Mouse (Mus musculus) cerebellum, adult 18-20 months (tissue): ENCODE results near the gene Tnfsf10.

Source experiments
- DNase-seq, 2 experiments: peaks; one replicate each; pipeline ENCODE4 v3.0.0; 2021

Tnfsf10 gene

GRCm38 (mm10) chr3:27310973-27311372 lies 5.9 kb upstream of the Tnfsf10 start:
- no peak for DNase-seq

- DNase-seq: no peak
Observed at GRCm38 (mm10) chr3:27311475-27311874, 5.4 kb upstream of the Tnfsf10 start.

- no peak for DNase-seq
Observed at GRCm38 (mm10) chr3:27314506-27315164, 2.2 kb upstream of the Tnfsf10 start.

DNA sequence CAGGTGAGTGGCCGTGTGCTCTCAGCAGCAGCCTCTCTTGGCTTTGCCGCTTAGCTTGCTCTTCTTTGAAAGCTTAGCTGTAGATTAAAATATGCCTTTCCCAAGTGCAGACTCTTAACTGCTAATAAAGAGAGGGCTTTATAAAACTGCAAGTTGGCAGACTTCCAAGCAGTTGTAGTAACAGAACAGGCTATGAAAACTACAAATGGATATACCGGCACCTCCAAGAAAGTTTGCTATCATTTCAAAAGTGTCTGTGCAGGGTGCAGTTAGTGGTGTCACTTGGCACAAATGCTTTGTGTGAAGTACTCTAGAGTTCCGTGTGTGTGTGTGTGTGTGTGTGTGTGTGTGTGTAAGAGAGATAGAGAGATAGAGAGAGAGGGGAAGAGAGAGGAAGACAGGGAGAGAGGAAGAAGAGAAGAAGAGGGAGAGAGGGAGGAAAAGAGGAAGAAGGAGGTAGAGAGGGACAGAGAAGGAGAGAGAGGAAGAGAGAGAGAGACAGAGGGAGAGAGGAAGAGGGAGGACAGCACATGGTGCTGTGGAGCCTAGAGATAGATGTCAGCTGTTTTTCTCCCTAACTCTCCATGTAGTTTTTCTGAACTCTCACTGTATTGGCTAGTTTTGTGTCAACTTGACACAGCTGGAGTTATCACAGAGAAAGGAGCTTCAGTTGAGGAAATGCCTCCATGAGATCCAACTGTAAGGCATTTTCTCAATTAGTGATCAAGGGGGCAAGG lies 628 bp downstream of the Tnfsf10 start:
- no peak for DNase-seq

DNA sequence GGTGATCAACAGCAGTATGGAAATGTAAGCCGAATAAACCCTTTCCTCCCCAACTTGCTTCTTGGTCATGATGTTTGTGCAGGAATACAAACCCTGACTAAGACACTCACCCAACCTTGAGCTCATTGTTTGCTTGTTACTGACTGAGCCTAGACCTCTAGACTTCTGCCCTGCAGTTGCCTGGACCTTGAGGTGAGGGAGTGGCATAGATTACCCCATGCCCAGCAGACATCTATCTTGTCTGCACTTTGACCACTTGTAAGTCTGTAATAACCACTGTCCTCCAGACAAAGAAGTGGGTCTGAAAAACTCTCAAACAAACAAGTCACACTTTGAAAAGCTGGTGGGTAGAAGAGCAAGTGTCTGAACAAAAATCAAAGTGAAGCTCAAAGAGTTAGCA lies 2.8 kb downstream of the Tnfsf10 start:
- no peak for DNase-seq

- no peak for DNase-seq
Observed at GRCm38 (mm10) chr3:27320613-27321495, 4.0 kb downstream of the Tnfsf10 start.

DNA sequence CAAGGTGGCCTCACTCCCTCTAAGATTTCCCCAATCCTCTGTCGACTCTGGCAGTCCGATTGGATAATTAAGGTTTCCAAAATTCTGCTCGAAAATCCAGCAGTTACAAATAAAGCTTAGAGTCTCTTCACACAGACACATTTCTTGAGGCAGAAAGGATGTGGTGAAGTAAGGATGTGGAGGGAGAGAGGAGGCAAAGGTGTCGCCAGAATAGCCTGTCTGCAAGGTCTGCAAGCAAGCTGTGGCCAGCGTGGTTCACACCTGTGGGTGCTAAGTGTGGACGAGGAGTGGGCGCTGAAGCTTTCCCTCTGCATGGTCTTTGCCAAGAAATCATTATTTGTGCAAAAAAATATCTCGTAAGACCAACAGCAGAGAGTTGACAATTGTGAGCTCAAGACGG lies 5.8 kb downstream of the Tnfsf10 start:
- no peak for DNase-seq

DNA sequence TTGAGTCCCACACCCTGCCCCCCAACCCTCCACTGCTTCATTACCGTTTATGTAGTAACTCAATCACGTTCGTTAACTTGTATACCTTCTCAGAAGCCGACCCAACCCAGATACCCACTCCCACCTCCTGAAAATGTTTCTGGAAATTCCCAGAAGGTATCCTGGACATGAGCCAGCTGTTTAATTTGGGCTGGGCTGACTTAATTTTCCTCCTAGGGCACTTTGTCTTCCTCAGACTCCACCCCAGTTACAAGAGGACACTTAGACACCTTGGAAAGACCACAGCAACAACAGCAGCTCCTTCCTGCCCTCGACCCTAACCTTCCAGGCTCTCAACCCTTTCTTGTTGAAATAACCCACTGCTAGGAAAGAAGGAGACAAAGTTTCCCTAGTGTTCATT lies 6.7 kb downstream of the Tnfsf10 start:
- DNase-seq: no peak

- DNase-seq: no peak
Observed at GRCm38 (mm10) chr3:27326633-27327191, 9.9 kb downstream of the Tnfsf10 start.

DNA sequence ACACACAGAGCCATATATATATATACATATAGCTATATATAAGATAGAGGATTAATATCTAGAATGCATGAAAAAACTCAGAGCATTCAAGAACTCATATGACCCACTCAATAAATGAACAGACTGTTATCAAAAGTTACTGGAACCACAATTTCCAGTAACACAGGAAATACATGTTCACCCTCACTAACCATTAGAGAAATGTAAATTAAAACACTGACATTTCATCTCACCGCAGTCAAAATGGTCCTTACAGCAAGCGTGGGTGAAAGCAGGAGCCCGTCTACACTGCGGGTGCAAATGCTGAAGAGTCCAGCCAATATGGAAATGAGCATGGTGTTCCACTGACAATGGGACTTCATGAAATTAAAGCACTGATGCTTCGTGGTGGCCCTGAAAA lies 13.9 kb downstream of the Tnfsf10 start:
- no peak for DNase-seq

GRCm38 (mm10) chr3:27338437-27338836 lies 21.6 kb downstream of the Tnfsf10 start:
- peak; percentile 7 for DNase-seq

DNA sequence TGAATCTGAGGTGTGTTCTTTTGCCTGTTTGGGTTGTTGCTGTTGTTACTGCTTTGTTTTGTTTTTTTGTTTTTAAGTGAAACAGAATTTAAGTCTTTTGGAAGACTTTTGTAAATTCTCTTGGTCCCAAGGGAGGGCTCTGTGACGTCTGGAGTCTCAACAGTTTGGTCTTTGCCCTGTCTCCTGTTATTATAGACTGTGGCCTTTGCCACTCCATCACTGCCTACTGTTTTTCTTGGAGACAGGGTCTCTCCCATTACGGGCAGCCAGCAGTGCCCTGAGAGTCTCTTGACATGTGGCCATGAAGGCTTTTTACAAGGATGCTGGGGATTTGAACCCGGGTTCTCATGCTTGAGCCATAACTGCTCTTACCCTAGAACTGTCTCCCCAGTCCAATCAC lies 22.1 kb downstream of the Tnfsf10 start:
- DNase-seq: no peak

DNA sequence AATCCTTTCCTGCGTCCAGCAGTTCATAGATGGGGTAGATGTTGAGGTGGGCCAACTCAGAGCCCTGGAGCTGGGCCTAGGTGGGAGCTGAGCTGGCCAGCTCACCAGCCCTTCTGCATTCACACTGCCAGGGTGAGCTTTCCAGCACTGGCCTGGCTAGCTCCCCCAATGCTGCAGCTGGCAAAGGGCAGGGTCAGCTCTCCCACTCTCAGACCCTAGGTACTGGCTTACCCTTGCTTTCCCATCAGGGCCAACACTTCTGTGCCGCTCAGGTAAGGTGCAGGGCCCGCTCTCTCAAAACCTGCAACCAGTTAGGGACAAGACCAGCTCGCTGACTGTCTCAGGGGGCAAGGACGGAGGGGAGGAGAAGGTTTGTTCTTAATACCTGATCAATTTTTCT lies 23.9 kb downstream of the Tnfsf10 start:
- DNase-seq: no peak

GRCm38 (mm10) chr3:27342462-27342861 lies 25.6 kb downstream of the Tnfsf10 start:
- DNase-seq: no peak

DNA sequence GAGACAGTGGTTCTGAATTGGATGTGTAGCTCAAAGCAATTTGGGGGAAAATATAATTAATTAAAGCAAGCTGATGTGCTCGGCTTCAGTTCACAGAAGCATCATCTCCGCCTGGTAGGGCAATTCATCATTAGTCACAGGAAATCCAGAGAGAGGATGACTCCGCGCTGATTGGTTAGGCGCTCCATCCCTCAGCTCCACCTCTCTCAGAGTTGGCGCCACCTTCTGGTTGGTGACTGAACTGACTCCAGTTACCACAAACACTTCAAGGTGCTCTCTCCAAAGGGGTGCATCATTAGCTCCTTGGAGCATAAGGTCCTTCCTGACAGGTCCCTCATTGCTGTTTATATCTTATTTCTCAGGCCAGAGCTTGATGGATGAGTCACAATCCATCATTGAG lies 28.7 kb downstream of the Tnfsf10 start:
- DNase-seq: peak in 1 of 2 experiments; percentile 5

DNA sequence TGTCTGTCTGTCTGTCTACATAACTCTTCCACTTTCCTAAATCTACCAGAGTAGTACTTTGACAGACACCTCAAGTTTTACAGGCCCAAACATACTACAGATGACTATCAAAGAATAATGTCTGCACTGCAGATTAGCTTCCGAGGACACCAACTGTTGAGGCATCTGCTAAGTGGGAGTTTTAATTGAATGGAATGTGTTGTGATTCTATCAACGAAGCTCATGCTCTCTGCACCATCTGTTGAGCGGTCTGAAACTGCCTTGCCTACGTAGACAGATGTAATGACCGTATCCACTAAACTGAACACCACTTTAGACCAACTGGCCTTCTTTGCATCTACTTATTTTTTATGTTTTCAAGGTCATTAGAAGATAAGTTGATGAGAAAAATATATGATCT lies 31.6 kb downstream of the Tnfsf10 start:
- DNase-seq: no peak

GRCm38 (mm10) chr3:27351105-27351504 lies 34.3 kb downstream of the Tnfsf10 start:
- DNase-seq: no peak

DNA sequence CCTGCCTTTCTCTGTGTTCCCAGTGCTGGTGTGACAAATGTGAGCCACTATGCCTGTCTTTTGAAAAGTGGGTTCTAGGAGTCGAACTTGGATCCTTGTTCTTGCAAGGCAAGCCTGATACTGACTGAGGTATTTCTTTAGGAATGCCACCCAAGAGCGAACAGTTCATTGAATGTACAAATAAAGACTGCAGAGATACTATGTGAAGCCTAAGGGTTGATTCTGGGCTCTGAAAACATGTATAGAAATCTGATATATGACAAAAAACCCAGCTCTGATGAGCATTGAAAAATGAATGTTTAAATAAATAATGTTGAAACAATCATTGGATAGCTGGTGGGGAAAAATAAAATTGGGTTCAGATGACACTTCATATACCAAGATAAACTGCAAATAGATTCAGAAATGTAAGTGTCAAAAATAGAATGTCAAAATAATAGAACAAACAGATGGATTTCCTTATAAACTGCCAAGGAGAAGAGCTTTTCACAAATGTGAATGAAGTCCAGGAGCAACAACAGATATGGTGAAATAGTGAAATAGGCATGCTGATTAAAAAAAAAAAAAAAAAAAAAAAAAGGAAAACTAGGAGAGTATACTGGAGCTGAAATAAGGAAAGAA lies 42.4 kb downstream of the Tnfsf10 start:
- no peak for DNase-seq

- DNase-seq: no peak
Observed at GRCm38 (mm10) chr3:27370125-27370524, 53.3 kb downstream of the Tnfsf10 start.

- no peak for DNase-seq
Observed at GRCm38 (mm10) chr3:27370582-27371275, 53.9 kb downstream of the Tnfsf10 start.

- no peak for DNase-seq
Observed at GRCm38 (mm10) chr3:27371276-27371621, 54.4 kb downstream of the Tnfsf10 start, which contains the start of gene Ghsr. Gene Ghsr, plus strand, starts transcription at chr3:27371351.
